Mouse (Mus musculus) MEL (cell line): ENCODE data around the gene Wdr34. TPM values are rescaled to one million over a fixed set of nuclear protein-coding genes. Genes with fewer than 3 reads are reported as not detected.

Source experiments
- DNase-seq: peaks from one replicate; pipeline ENCODE4 v3.0.0; 2011; ENCODE audit warnings: low read depth, low spot score
- H3K27ac ChIP-seq: 2 replicates; pipeline ENCODE4 v1.5.1; 2012; ENCODE audit warnings: low read depth, mild to moderate bottlenecking, control low read depth, low read length, moderate library complexity; ENCODE audit not compliant: control insufficient read depth
- H3K27me3 ChIP-seq, 2 experiments: fragments of 150-350 bp in 1 of 2; sonication (generic) in 1 of 2; 2 replicates each; pipeline ENCODE4 v1.6.1; 2012; ENCODE audit warnings: low read length in 2 of 2, mild to moderate bottlenecking in 2 of 2, improper control_type of control experiment in 1 of 2, moderate library complexity in 1 of 2; ENCODE audit not compliant: insufficient read depth in 2 of 2, control insufficient read depth in 1 of 2
- H3K36me3 ChIP-seq, 2 experiments: 2 replicates each; pipeline ENCODE4 v1.6.1; 2012 to 2014; ENCODE audit warnings: low read length in 2 of 2, improper control_type of control experiment in 1 of 2, inconsistent platforms in 1 of 2, mild to moderate bottlenecking in 1 of 2; ENCODE audit not compliant: insufficient read depth in 2 of 2, control insufficient read depth in 1 of 2
- H3K4me1 ChIP-seq, 2 experiments: fragments of 150-350 bp in 1 of 2; sonication (generic) in 1 of 2; 2 replicates each; pipeline ENCODE4 v1.6.1; 2012; ENCODE audit warnings: low read length in 2 of 2, improper control_type of control experiment in 1 of 2, mild to moderate bottlenecking in 1 of 2; ENCODE audit not compliant: insufficient read depth in 2 of 2, control insufficient read depth in 1 of 2
- H3K4me3 ChIP-seq, 2 experiments: fragments of 150-350 bp in 1 of 2; sonication (generic) in 1 of 2; 2 replicates each; pipeline ENCODE4 v1.5.1; 2012; ENCODE audit warnings: low read depth in 2 of 2, low read length in 2 of 2, mild to moderate bottlenecking in 2 of 2, moderate library complexity in 2 of 2, control low read depth in 1 of 2, improper control_type of control experiment in 1 of 2; ENCODE audit not compliant: control insufficient read depth in 1 of 2, insufficient read depth in 1 of 2
- H3K79me2 ChIP-seq: 2 replicates; pipeline ENCODE4 v1.6.1; 2012; ENCODE audit warnings: mild to moderate bottlenecking, low read length, moderate library complexity; ENCODE audit not compliant: control insufficient read depth, poor library complexity, insufficient read depth
- H3K9ac ChIP-seq: 2 replicates; pipeline ENCODE4 v1.6.1; 2012; ENCODE audit warnings: low read depth, mild to moderate bottlenecking, control low read depth, low read length, moderate library complexity; ENCODE audit not compliant: control insufficient read depth, poor library complexity, severe bottlenecking
- H3K9me3 ChIP-seq: fragments of 150-350 bp; sonication (generic); replicated peaks from 2 replicates; pipeline ENCODE4 v1.6.1; 2012; ENCODE audit warnings: mild to moderate bottlenecking, low read length, improper control_type of control experiment, moderate library complexity; ENCODE audit not compliant: insufficient read depth
- GABPA ChIP-seq: IDR thresholded peaks from 2 replicates; pipeline ENCODE4 v1.6.1; 2012; ENCODE audit warnings: low read depth, mild to moderate bottlenecking, inconsistent platforms, low read length, improper control_type of control experiment, moderate library complexity
- HCFC1 ChIP-seq: IDR thresholded peaks from 2 replicates; pipeline ENCODE4 v1.6.1; 2012; ENCODE audit warnings: low read depth, mild to moderate bottlenecking, inconsistent platforms, low read length, improper control_type of control experiment, moderate library complexity
- MAFK ChIP-seq: IDR thresholded peaks from 2 replicates; pipeline ENCODE4 v1.6.1; 2011; ENCODE audit warnings: low read depth, mild to moderate bottlenecking, low read length, improper control_type of control experiment, borderline replicate concordance
- MAZ ChIP-seq: IDR thresholded peaks from 2 replicates; pipeline ENCODE4 v1.6.1; 2012; ENCODE audit warnings: low read depth, mild to moderate bottlenecking, inconsistent platforms, low read length, improper control_type of control experiment
- MEF2A ChIP-seq: IDR thresholded peaks from 2 replicates; pipeline ENCODE4 v1.6.1; 2014; ENCODE audit warnings: low read depth, mild to moderate bottlenecking, inconsistent platforms, low read length, improper control_type of control experiment; ENCODE audit not compliant: poor library complexity, insufficient replicate concordance, severe bottlenecking; ENCODE audit errors: extremely low read depth
- MYB ChIP-seq: IDR thresholded peaks from 2 replicates; pipeline ENCODE4 v1.6.1; 2011; ENCODE audit warnings: mild to moderate bottlenecking, low read depth, low read length, improper control_type of control experiment
- MYC ChIP-seq: IDR thresholded peaks from 2 replicates; pipeline ENCODE4 v1.6.1; 2011; ENCODE audit warnings: low read depth, mild to moderate bottlenecking, low read length, improper control_type of control experiment, moderate library complexity
- POLR2A ChIP-seq, 2 experiments: IDR thresholded peaks; 2 replicates each; pipeline ENCODE4 v1.6.1; 2011 to 2012; ENCODE audit warnings: low read length in 2 of 2, mild to moderate bottlenecking in 2 of 2, control low read depth in 1 of 2, improper control_type of control experiment in 1 of 2, low read depth in 1 of 2, moderate library complexity in 1 of 2; ENCODE audit not compliant: control insufficient read depth in 1 of 2, insufficient read depth in 1 of 2, poor library complexity in 1 of 2
- POLR2AphosphoS2 ChIP-seq: IDR thresholded peaks from 2 replicates; pipeline ENCODE4 v1.6.1; 2011; ENCODE audit warnings: low read length, improper control_type of control experiment
- POLR2AphosphoS5 ChIP-seq: IDR thresholded peaks from 2 replicates; pipeline ENCODE4 v1.6.1; 2012; ENCODE audit warnings: low read depth, borderline replicate concordance, mild to moderate bottlenecking, inconsistent platforms, low read length, moderate library complexity, mixed read lengths
- RAD21 ChIP-seq: IDR thresholded peaks from 2 replicates; pipeline ENCODE4 v1.6.1; 2011; ENCODE audit warnings: mild to moderate bottlenecking, low read depth, low read length, improper control_type of control experiment
- RCOR1 ChIP-seq: IDR thresholded peaks from 2 replicates; pipeline ENCODE4 v1.6.1; 2012; ENCODE audit warnings: low read depth, mild to moderate bottlenecking, inconsistent platforms, low read length, improper control_type of control experiment
- TAL1 ChIP-seq: IDR thresholded peaks from 2 replicates; pipeline ENCODE4 v1.6.1; 2012; ENCODE audit warnings: mild to moderate bottlenecking, inconsistent platforms, low read length, moderate library complexity, mixed read lengths
- polyA plus RNA-seq, 2 experiments: library from polyadenylated mRNA; stranded (reverse) in 1 of 2; unstranded in 1 of 2; fragments of >175 nt in 1 of 2; fragments of >200 nt in 1 of 2; gene quantifications; 2 replicates each; pipeline versions ENCODE4 v1.2.1 to v1.2.4; 2012; ENCODE audit warnings: low replicate concordance in 2 of 2, low read depth in 1 of 2; ENCODE audit not compliant: insufficient read length in 2 of 2, insufficient read depth in 1 of 2, missing spikeins in 1 of 2
- total RNA-seq: library from RNA; depleted of rRNA; stranded (reverse); fragments of 300-350 nt; gene quantifications from 2 replicates; pipeline ENCODE4 v1.2.3, GENCODE M21; 2012

The Wdr34 gene
- total and polyA plus RNA-seq, 3 experiments = 49.3 to 78.3 TPM; not detected in 1

- H3K27ac ChIP-seq = no peak overlapping the region
- no peak overlapping the region for H3K9ac ChIP-seq
- DNase-seq = no peak
- H3K4me3 ChIP-seq = no peak overlapping the region
- H3K9me3 ChIP-seq = no peaks in the 10 kb centered on the region
- H3K36me3 ChIP-seq = peaks cover 0 to 2% of the 10 kb centered on the region in 2 experiments; a peak in 3 of 4 replicates
- peaks cover 0 to 5% of the 10 kb centered on the region in 2 experiments; a peak in 2 of 4 replicates for H3K4me1 ChIP-seq
- H3K79me2 ChIP-seq = 0 out of 2 replicates have a peak, but pooled peaks cover 1% of the 10 kb centered on the region
- no peaks in the 10 kb centered on the region for H3K27me3 ChIP-seq
- TF ChIP-seq MAFK = no peak
- TF ChIP-seq MAZ = no peak
- TF ChIP-seq MEF2A = no peak
- no peak for TF ChIP-seq MYB
- no peak for TF ChIP-seq TAL1
- no peak for TF ChIP-seq MYC
- TF ChIP-seq HCFC1 = no peak
- TF ChIP-seq RAD21 = no peak
These were observed 26.9 kb upstream of the Wdr34 start for GRCm38 (mm10) chr2:30075625-30076024.

- Histone ChIP-seq H3K9me3 (no peaks in the 10 kb centered on the region), H3K79me2 (peaks cover 10% of the 10 kb centered on the region), H3K9ac (no peak overlapping the region), H3K27ac (no peak overlapping the region), H3K4me3 (no peak overlapping the region), H3K36me3 (peaks cover 9 to 15% of the 10 kb centered on the region in 2 experiments), H3K4me1 (peaks cover 0 to 6% of the 10 kb centered on the region in 2 experiments; a peak in 3 of 4 replicates), H3K27me3 (no peaks in the 10 kb centered on the region)
- TF ChIP-seq POLR2AphosphoS2 (no peak), RCOR1 (no peak), POLR2A (IDR thresholded peaks at IDR 0.05; ENCODE audit: control insufficient read depth in 1 of 2, insufficient read depth in 1 of 2, low read depth in 1 of 2, low read length in 2 of 2, poor library complexity in 1 of 2) (no peak; a peak in 1 of 4 replicates), POLR2AphosphoS5 (0 out of 2 replicates have a peak, but pooled peaks have one; percentile 72), HCFC1 (no peak)
- DNase-seq = no peak
These were observed 24.6 kb upstream of the Wdr34 start for GRCm38 (mm10) chr2:30073285-30073684.

- Histone ChIP-seq H3K4me3 (no peak overlapping the region), H3K27ac (no peak overlapping the region), H3K4me1 (peaks cover 2 to 4% of the 10 kb centered on the region in 2 experiments; a peak in 2 of 4 replicates), H3K79me2 (peaks cover 14% of the 10 kb centered on the region), H3K9ac (no peak overlapping the region), H3K27me3 (no peaks in the 10 kb centered on the region), H3K36me3 (peaks cover 13 to 17% of the 10 kb centered on the region in 2 experiments), H3K9me3 (no peaks in the 10 kb centered on the region)
- DNase-seq = peak; percentile 45
- TF ChIP-seq POLR2A (IDR thresholded peaks at IDR 0.05; ENCODE audit: control insufficient read depth in 1 of 2, insufficient read depth in 1 of 2, low read depth in 1 of 2, low read length in 2 of 2, poor library complexity in 1 of 2) (peak in 1 of 2 experiments; percentile 41; a peak in 1 of 4 replicates), GABPA (no peak), POLR2AphosphoS2 (peak; percentile 83)
These were observed 24.2 kb upstream of the Wdr34 start for GRCm38 (mm10) chr2:30072875-30073274.
